Mouse (Mus musculus) CH12.LX (cell line): Measurements from ENCODE around the gene Zfp36l1.

ENCODE experiments used
- HCFC1 ChIP-seq: IDR thresholded peaks from 2 replicates; pipeline ENCODE4 v1.6.1; 2012; ENCODE audit warnings: low read depth, mild to moderate bottlenecking, inconsistent platforms, low read length, improper control_type of control experiment
- MYC ChIP-seq: IDR thresholded peaks from 2 replicates; pipeline ENCODE4 v1.6.1; 2011; ENCODE audit warnings: low read depth, mild to moderate bottlenecking, improper control_type of control experiment, low read length
- RAD21 ChIP-seq: IDR thresholded peaks from 2 replicates; pipeline ENCODE4 v1.6.1; 2011; ENCODE audit warnings: low read depth, mild to moderate bottlenecking, low read length, improper control_type of control experiment, moderate library complexity

DNA sequence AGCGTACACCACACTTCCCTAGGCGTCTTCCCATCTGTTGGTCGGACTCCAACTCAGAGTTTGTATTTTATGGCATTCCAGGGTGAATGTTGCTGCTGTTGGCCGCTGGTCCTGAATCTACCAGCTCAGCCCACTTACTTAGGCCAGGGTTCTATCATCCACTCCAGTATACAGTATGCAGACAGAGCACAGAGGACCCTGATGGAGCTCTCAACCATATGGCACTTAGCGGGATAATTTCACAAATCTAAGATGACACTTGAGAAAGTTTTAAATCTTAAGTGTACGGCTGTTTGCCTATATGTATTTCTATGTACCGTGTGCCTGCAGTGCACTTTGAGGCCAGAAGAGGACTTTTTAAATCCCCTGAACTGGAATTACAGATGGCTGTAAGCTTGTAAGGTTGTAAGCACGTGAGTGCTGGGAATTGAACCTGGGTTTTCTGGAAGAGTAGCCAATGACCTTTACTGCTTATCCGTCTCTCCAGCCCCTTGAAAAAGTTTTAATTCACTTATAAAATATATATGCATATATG is 20.3 kb upstream of the Zfp36l1 start:
- no peak for TF ChIP-seq HCFC1
- no peak for TF ChIP-seq RAD21
- TF ChIP-seq MYC, result no peak
